Mouse (Mus musculus): ENCODE measurements around the gene Smco3. TPM values are rescaled to one million over a fixed set of nuclear protein-coding genes. Genes with fewer than 3 reads are reported as not detected.

Smco3 gene
- polyA plus RNA-seq, 1 experiment from 2014 or later, result 0.24 TPM

GRCm38 (mm10) chr6:136848399-136848798 is 13.1 kb upstream of the Smco3 start:
- in situ Hi-C loops (cut with MboI; ENCODE audit: low pct_unique_long_range_greater_than_20kb), result no loop called here
- no peak for TF ChIP-seq CTCF (IDR thresholded peaks at IDR 0.05)
- no peak for ATAC-seq
- ChIA-PET CTCF (no interaction called here), POLR2A (no interaction called here)
- H3K27me3 ChIP-seq, result no peaks in the 10 kb centered on the region
- DNase-seq (ENCODE audit: low read depth, low spot score), result no peak

GRCm38 (mm10) chr6:136847790-136848189 is 12.5 kb upstream of the Smco3 start:
- in situ Hi-C loops (cut with MboI; ENCODE audit: low pct_unique_long_range_greater_than_20kb), result no loop called here
- ChIA-PET CTCF (interaction anchor here (1.5 kb wide), 1 partner anchor 122 kb away, joined by 6 read pairs; no protein-coding TSS in a partner anchor), POLR2A (no interaction called here)
- TF ChIP-seq CTCF (IDR thresholded peaks at IDR 0.05), result peak; percentile 42
- DNase-seq (ENCODE audit: low read depth, low spot score) (no peak), ATAC-seq (no peak)
- no peaks in the 10 kb centered on the region for H3K27me3 ChIP-seq

- TF ChIP-seq CTCF (IDR thresholded peaks at IDR 0.05), result no peak
- in situ Hi-C loops (cut with MboI; ENCODE audit: low pct_unique_long_range_greater_than_20kb), result no loop called here
- ChIA-PET CTCF (interaction anchor here (1.5 kb wide), 1 partner anchor 122 kb away, joined by 6 read pairs; no protein-coding TSS in a partner anchor), POLR2A (no interaction called here)
- H3K27me3 ChIP-seq, result no peaks in the 10 kb centered on the region
- no peak for DNase-seq (ENCODE audit: low read depth, low spot score)
- ATAC-seq, result no peak
Observed at GRCm38 (mm10) chr6:136847267-136847666, 12.0 kb upstream of the Smco3 start.

GRCm38 (mm10) chr6:136845706-136846480 is 10.6 kb upstream of the Smco3 start:
- no peak for TF ChIP-seq CTCF (IDR thresholded peaks at IDR 0.05)
- in situ Hi-C loops (cut with MboI; ENCODE audit: low pct_unique_long_range_greater_than_20kb), result no loop called here
- ATAC-seq (no peak), DNase-seq (ENCODE audit: low read depth, low spot score) (no peak)
- no peaks in the 10 kb centered on the region for H3K27me3 ChIP-seq
- POLR2A ChIA-PET, result no interaction called here
- CTCF ChIA-PET, result no interaction called here

GRCm38 (mm10) chr6:136844903-136845302 is 9.7 kb upstream of the Smco3 start:
- in situ Hi-C loops (cut with MboI; ENCODE audit: low pct_unique_long_range_greater_than_20kb), result no loop called here

GRCm38 (mm10) chr6:136837323-136837722 is 2.1 kb upstream of the Smco3 start:
- ATAC-seq (no peak), DNase-seq (ENCODE audit: low read depth, low spot score) (no peak)
- ChIA-PET CTCF (no interaction called here), POLR2A (interaction anchor here (0.6 to 1.4 kb wide), 2 partner anchors 27 to 33 kb away, joined by 3 to 8 read pairs; partner anchors contain the start of gene Hist4h4)
- H3K27me3 ChIP-seq, result no peaks in the 10 kb centered on the region
- in situ Hi-C loops (cut with MboI; ENCODE audit: low pct_unique_long_range_greater_than_20kb), result no loop called here
- TF ChIP-seq CTCF (IDR thresholded peaks at IDR 0.05), result no peak

More at GRCm38 (mm10) chr6:136844903-136845302, 9.7 kb upstream of the Smco3 start:
- ChIA-PET CTCF (interaction anchor here (0.7 kb wide), 1 partner anchor 16 kb away, joined by 3 read pairs; no protein-coding TSS in a partner anchor), POLR2A (no interaction called here)
- DNase-seq (ENCODE audit: low read depth, low spot score) (no peak), ATAC-seq (no peak)
- no peak for TF ChIP-seq CTCF (IDR thresholded peaks at IDR 0.05)
- no peaks in the 10 kb centered on the region for H3K27me3 ChIP-seq

GRCm38 (mm10) chr6:136831712-136832111 is 3.5 kb downstream of the Smco3 start:
- DNase-seq (ENCODE audit: low read depth, low spot score) (no peak), ATAC-seq (no peak)
- in situ Hi-C loops (cut with MboI; ENCODE audit: low pct_unique_long_range_greater_than_20kb), result no loop called here
- ChIA-PET CTCF (interaction anchor here (1.0 to 2.2 kb wide), 5 partner anchors 9 to 149 kb away, joined by 3 to 6 read pairs (median 4); partner anchors contain the start of gene Hist4h4), POLR2A (interaction anchor here (0.6 to 2.4 kb wide), 2 partner anchors 23 to 28 kb away, joined by 3 to 10 read pairs; partner anchors contain the start of gene Hist4h4)
- no peak for TF ChIP-seq CTCF (IDR thresholded peaks at IDR 0.05)
- H3K27me3 ChIP-seq, result no peaks in the 10 kb centered on the region

GRCm38 (mm10) chr6:136828681-136829080 is 6.6 kb downstream of the Smco3 start:
- DNase-seq (ENCODE audit: low read depth, low spot score), result no peak
- ATAC-seq, result no peak
- no peaks in the 10 kb centered on the region for H3K27me3 ChIP-seq
- in situ Hi-C loops (cut with MboI; ENCODE audit: low pct_unique_long_range_greater_than_20kb), result no loop called here
- CTCF ChIA-PET, result no interaction called here
- TF ChIP-seq CTCF (IDR thresholded peaks at IDR 0.05), result no peak
- POLR2A ChIA-PET, result interaction anchor here (2.5 kb wide), 1 partner anchor 24 kb away, joined by 18 read pairs; the partner anchor contains the start of gene Hist4h4

GRCm38 (mm10) chr6:136827881-136828561 is 7.2 kb downstream of the Smco3 start, which contains the start of gene Wbp11:
Gene Wbp11, minus strand, starts transcription at chr6:136828233.
- POLR2A ChIA-PET, result interaction anchor here (2.5 kb wide), 1 partner anchor 23 kb away, joined by 18 read pairs; the partner anchor contains the start of gene Hist4h4
- no peaks in the 10 kb centered on the region for H3K27me3 ChIP-seq
- DNase-seq (ENCODE audit: low read depth, low spot score) (peak; percentile 89), ATAC-seq (peak; percentile 100)
- no peak for TF ChIP-seq CTCF (IDR thresholded peaks at IDR 0.05)
- CTCF ChIA-PET, result no interaction called here
- in situ Hi-C loops (cut with MboI; ENCODE audit: low pct_unique_long_range_greater_than_20kb), result no loop called here

GRCm38 (mm10) chr6:136827516-136827880 is 7.8 kb downstream of the Smco3 start, which contains the start of gene BC049715:
Gene BC049715, plus strand, starts transcription at chr6:136827626.
- no peaks in the 10 kb centered on the region for H3K27me3 ChIP-seq
- ChIA-PET CTCF (no interaction called here), POLR2A (interaction anchor here (2.5 kb wide), 1 partner anchor 23 kb away, joined by 18 read pairs; the partner anchor contains the start of gene Hist4h4)
- in situ Hi-C loops (cut with MboI; ENCODE audit: low pct_unique_long_range_greater_than_20kb), result no loop called here
- ATAC-seq (peak; percentile 32), DNase-seq (ENCODE audit: low read depth, low spot score) (no peak)
- no peak for TF ChIP-seq CTCF (IDR thresholded peaks at IDR 0.05)
